Mouse (Mus musculus) heart, postnatal 10 days (tissue): ENCODE measurements around the gene Zkscan7. TPM values are rescaled to one million over a fixed set of nuclear protein-coding genes. Genes with fewer than 3 reads are reported as not detected.
A peak's percentile ranks its signal among the peaks of the same experiment; 100 is the strongest.
"Not testable (repeated sequence)": the region's sequence is repeated elsewhere in the genome, so short reads cannot be mapped to it uniquely, and the experiment has no call there.

ENCODE experiments used
- DNase-seq, 2 experiments: peaks; one replicate each; pipeline ENCODE4 v3.0.0; 2021
- intact Hi-C: fragments of 180-260 bp; cut with DNase I; formaldehyde crosslinking; loops from one replicate; pipeline ENCODE4 v1.15.1; 2025
- total RNA-seq, 2 experiments: library from RNA; stranded (reverse); gene quantifications; 2 replicates each; pipeline ENCODE4 v1.2.3; 2021

Gene Zkscan7
- 1 to 10 TPM; 4.6 to 6.4 TPM for total RNA-seq

DNA sequence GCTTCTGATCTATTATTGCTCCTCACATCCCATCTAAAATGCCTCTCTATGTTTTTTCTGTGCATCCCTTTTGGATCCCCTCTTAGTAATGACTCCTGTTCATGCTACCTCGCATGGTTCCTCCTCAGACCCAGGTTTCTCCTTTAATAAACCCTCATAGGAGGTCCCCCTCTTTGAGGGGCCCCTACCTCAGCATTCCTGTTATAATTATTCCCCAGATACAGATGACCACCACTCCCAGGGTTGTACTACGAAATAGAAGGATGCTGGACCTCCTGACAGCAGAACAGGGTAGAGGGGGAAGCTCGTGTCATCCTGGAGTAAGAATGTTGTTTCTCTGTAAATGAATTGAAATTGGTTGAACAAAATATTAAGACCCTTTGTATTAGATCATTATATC lies at the start of gene Zkscan7:
Zkscan7 (plus strand) TSS at position 301 of the 400 bp plus-strand sequence.
- DNase-seq = no peak
- intact Hi-C loops = no loop called here

DNA sequence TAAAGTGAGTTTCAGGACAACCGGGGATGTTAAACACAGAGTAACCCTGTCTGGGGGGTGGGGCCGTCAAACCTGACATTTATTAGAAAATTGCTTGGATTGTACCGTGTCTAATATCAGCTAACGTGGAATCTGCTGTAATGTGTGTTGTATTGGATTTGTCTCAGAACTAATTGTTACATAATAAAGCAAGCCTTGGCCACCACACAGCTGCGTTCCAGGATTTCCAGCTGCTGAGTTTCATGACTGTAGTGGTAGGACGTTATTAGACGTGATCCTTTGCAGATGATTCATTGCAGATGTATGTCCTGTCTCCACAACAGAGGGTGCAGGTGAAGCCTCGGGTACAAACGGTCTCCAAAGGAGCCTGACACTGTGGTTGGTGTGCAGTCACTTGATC lies 49.4 kb upstream of the Zkscan7 start:
- DNase-seq = no peak
- intact Hi-C loops = loop anchor here (2.0 kb wide), 1 partner anchor 99 kb away; no protein-coding TSS in a partner anchor

DNA sequence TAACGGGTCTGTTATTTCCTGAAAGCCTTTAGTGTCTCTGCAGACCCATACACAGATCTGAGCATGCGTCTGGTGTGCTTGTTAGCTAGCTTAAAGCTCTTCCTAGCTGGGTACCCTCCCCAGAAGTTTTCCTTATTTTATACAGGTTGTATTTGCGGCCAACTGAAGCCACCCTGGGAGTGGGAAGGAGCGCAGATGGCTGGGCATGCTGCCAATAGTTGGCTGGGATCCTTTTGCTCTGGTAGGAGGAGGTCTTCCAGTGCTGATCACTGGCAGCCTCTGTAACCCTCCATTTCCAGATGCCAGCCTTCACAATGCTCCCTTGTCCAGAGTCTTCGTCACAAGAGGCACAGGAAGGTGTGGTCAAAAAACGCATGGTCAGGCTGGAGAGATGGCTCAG lies 48.7 kb upstream of the Zkscan7 start:
- peak; percentile 62 for DNase-seq
- intact Hi-C loops = loop anchor here (2.0 kb wide), 1 partner anchor 100 kb away; no protein-coding TSS in a partner anchor

DNA sequence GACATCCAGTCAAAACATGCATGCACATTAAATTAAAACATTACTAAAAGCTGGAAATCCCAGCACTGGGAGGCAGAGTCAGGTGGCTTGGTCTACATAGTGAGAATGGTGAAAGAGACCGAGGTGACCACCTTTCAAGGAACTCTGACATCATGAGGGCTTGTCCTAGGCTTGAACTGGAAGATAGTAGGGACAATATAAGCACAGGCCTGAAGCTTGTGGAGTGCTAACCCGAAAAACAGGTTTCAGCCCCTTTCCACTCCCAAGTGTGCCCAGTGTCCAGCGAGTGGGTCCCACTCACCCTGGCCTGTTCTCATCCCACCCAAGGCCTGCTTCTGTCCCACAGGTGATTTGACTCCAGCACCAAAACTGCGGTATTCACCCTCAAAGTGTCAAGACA lies 48.3 kb upstream of the Zkscan7 start:
- intact Hi-C loops = loop anchor here (2.0 kb wide), 1 partner anchor 100 kb away; no protein-coding TSS in a partner anchor
- no peak for DNase-seq

DNA sequence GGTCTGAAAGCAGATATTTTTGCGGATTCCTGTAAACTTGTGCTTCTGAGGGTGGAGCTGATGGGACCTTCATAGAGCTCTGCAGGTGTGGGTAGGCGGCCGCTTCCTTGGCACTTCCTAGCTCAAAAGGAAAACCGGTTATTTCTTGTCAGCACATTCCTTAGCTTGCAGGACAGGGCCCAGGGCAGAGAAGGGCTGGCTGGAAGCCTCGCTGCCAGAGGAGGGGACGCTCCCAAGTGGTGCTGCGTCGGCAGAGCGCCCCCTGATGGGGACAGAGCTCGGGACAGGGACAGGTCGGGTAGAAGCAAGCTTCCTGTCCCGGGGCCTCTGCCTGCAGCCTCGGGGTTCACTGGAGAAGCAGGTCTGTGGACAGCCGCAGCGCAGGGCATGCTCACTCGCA lies 47.8 kb upstream of the Zkscan7 start:
- peak; percentile 73 to 80 for DNase-seq
- intact Hi-C loops = loop anchor here (2.0 kb wide), 1 partner anchor 101 kb away; no protein-coding TSS in a partner anchor

DNA sequence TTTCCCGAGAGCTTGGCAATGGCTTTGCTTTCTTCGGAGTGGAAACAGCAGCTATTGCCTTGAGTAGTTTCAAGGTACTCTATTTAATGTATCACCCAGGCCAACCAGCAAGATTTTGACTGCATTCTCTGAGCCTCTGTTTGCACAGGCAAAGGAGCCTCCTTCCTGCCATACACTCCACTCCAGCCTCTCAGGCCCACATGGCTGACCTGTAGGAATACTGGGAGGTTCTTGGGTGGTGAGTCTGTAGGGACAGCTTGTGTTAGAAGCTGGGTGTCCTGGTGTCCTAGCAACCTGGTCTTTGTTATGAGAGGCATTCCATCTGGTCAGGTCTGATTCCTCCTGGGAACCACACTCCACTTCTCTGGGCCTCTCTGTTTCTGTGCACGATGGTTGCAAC lies 41.7 kb upstream of the Zkscan7 start, which contains the start of gene Gm35549:
Gm35549 (minus strand) TSS at position 276 of the 400 bp plus-strand sequence.
- intact Hi-C loops = no loop called here
- DNase-seq = no peak

DNA sequence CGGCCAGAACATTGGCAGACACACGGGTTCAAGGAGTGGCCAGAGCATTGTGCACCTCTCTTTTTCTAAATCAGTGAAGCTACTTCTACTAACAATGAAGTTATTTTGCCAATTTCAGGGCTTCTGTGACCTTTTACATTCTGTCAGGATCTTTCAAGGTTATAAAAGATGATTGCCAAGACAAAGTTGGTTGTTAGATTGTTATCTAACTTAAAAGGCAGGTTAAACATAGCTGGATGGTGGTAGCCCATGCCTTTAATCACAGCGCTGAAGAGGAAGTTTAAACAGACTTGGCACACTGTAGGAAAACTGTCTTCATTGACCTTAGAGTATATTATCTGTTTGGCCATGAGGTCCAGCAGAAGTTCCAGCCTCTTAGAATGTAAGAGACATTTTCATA lies 39.9 kb upstream of the Zkscan7 start:
- no peak for DNase-seq
- intact Hi-C loops = no loop called here

DNA sequence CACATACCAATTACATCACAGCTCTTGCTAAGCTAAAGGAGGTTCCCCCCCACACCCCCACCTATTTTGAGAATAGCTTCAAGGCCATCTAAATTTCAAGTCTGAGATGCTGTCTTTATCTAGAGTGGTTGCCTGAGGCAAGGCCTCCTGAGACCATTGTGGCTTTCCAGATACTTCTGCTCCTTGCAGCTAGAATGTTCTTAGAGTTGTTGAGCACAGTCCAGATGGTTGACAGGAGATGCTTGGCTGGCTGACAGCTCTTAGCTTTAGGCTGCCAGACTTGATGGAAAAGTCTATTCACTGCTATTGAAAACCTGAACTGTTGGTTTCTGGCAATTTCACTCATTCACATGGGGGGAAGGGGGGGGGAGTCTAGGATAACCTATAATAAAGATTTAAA lies 39.3 kb upstream of the Zkscan7 start:
- intact Hi-C loops = no loop called here
- peak; percentile 69 to 79 for DNase-seq

DNA sequence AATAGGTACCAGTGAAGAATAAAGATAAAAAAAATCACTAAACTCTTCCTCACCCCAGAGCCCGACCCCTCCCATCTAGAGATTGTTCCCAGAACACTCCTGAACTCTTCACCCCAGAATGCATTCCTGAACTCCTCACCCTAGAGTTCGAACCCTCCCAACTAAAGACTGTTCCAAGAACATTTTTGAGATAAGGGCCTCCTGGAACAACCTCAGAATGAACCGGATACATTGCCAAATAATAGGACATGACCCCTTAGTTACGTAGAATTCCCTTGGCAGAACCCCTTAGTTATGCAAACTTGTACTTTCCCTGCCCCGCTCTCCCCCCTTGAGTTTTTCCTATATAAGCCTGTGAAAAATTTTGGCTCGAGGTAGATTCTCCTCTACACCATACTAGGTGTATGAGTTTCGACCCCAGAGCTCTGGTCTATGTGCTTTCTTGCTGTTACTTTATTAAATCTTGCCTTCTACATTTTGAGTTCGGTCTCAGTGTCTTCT lies 37.6 kb upstream of the Zkscan7 start:
- intact Hi-C loops, DNase-seq: not testable (repeated sequence)

DNA sequence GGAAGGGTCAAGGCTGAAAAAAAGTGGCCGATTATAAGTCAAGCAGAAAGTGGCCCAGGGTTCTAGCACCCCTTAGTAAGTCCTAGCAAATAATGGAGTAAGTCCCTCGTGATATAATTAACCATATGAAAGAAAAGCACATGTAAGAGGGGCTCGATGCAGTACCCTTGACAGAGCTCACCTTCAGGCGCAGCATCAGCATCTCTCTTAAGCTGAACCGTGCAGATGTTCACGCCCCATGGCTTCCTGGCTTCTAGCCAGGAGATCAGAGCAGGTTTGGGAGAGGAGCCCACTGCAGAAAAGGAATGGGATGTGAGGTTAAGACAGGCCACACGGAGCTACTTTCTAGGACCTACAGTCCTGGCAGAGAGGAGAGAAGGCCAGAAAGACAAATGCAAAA lies 31.0 kb upstream of the Zkscan7 start:
- intact Hi-C loops = no loop called here
- no peak for DNase-seq

DNA sequence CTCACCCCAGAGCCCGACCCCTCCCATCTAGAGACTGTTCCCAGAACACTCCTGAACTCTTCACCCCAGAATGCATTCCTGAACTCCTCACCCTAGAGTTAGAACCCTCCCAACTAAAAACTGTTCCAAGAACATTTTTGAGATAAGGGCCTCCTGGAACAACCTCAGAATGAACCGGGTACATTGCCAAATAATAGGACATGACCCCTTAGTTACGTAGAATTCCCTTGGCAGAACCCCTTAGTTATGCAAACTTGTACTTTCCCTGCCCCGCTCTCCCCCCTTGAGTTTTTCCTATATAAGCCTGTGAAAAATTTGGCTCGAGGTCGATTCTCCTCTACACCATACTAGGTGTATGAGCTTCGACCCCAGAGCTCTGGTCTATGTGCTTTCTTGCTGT lies 30.3 kb upstream of the Zkscan7 start:
- intact Hi-C loops, DNase-seq: not testable (repeated sequence)

DNA sequence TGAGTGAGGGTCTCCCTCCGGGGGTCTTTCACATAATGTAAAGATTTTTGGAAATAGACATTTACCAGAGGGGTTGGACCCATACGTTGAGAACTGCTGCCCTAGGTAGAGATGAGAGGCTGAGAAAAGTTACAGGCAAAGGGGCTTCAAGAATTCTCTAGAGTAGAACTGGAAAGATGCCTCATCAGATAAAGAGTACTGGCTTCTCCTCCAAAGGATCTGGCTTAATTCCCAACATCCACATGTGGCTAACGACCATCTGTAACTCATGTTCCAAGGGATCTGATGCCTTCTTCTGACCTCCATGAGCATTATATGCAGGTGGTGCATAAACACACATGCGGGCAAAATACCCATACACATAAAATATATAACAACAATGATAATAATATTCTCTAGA lies 29.9 kb upstream of the Zkscan7 start:
- intact Hi-C loops = no loop called here
- no peak for DNase-seq

DNA sequence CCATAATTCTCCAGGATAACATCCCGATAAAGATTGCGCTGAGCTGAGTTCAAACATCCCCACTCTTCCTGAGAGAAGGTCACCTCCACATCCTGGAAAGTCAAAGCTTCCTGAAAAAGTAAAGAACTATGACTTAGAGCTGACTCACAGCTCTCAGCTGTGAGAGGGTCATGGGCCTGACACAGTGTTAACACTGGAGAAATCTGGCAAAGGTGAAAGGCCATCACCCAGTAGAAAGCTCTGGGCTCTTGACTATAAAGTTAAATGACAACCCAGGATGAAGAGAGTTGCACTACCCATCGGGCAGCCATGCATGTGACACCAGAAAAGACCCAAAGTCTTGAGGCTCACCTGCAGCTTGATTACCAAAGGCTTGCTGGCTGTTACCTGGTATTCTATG lies 28.8 kb upstream of the Zkscan7 start:
- no peak for DNase-seq
- intact Hi-C loops = no loop called here

DNA sequence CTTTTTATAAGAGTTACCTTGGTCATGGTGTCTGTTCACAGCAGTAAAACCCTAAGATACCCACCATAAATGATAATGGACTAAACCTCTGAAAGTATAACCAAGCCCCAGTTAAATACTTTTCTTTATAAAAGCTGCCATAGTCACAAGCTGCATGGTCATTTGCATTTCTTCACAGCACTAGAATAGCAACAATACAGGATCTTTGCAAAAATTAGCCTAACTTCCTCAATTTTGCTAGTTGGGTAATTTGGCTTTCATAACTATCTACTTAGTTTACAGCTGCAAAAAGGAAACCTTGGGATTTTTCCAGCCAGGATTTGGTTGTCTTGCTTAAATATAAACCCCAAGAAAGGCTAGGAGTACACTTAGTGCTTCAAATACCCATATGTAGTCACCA lies 24.7 kb upstream of the Zkscan7 start:
- intact Hi-C loops = no loop called here

DNA sequence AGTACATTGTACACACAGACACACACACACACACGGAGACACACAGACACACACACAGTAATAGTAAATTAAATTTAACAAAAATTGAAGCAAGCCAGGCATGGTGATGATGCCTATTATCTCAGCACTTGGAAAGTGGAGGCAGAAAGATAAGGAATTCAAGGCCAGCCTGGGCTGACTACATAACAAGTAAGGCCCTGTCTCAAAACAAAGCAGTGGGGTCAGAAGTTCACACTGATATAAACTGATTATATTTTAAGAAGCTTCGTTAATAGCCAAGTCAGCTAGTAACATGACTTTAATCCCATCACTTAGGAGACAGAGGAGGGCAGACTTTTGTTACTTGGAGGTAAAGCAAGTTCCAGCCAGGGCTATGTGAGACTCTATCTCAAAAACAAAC lies 21.8 kb upstream of the Zkscan7 start:
- intact Hi-C loops = no loop called here

More for the DNA sequence above, 24.7 kb upstream of the Zkscan7 start:
- no peak for DNase-seq

DNA sequence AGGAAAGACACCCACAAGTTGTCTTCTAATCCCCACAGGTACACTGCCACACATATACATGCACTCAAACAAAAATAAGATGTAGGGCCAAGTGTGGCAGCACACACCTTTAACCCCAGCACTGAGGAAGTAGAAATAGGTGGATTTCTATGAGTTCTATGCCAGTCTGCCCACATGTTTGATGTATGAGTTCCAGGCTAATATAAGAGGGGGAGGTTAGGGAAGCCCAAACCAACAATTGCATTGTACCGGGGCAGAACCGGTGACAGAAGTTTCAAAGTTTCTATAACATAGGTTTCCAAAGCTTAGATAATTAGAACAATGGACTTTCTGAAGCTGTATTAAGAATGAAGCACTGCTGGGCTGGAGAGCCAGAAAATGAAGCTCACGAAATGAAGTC lies 20.6 kb upstream of the Zkscan7 start:
- intact Hi-C loops = loop anchor here (5.0 kb wide), 1 partner anchor 57 kb away; the partner anchor contains the start of gene Zfp105
- DNase-seq = no peak

More for the DNA sequence above, 21.8 kb upstream of the Zkscan7 start:
- DNase-seq = no peak

DNA sequence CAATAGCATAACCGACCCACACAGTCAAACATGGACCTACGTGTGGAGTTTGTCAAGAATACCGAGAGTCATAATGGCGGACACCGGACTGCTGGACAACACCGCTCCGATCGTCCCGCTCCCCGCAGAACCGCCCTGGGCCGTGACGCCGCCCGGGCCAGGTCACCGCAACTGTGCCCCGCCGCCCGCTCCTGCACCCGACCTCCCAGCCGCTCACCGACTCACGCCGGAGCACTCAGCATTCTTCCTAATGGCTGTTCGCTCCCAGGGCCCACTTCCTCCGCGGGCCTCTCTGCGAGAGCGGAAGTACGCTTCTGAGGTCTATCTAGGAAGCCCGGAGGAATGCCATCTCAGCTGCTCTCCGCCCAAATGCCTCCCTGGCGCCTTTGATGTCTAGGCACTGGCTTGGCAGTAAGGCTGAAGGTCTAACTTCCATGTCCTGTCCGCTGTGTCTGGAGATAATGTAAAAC lies 19.8 kb upstream of the Zkscan7 start, which contains the start of gene Zfp445:
Zfp445 (minus strand) TSS at position 310 of the 470 bp plus-strand sequence.
- intact Hi-C loops = loop anchor here (5.0 kb wide), 1 partner anchor 57 kb away; the partner anchor contains the start of gene Zfp105

DNA sequence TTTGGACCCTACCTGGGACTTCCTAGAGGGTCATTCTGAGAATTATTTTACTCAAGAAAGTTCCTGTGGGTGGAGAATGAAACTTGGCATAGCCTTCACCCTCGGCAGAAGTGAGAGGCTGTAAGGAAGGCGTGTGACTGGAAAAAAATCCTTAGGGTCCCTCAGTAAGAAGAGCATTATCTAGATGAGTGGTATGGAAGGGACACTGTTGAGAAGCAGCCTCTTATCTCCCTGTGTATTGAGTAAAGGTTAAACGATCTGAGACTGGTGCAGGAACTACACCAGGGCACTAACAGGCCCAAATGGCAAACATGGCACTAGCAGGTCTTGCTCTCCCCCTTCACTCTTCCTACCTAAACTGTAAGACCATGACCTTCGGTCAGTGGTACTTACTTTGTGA lies 19.3 kb upstream of the Zkscan7 start:
- DNase-seq = no peak
- intact Hi-C loops = loop anchor here (5.0 kb wide), 1 partner anchor 56 kb away; the partner anchor contains the start of gene Zfp105

More for the DNA sequence above, 19.8 kb upstream of the Zkscan7 start, which contains the start of gene Zfp445:
- peak; percentile 87 to 88 for DNase-seq

DNA sequence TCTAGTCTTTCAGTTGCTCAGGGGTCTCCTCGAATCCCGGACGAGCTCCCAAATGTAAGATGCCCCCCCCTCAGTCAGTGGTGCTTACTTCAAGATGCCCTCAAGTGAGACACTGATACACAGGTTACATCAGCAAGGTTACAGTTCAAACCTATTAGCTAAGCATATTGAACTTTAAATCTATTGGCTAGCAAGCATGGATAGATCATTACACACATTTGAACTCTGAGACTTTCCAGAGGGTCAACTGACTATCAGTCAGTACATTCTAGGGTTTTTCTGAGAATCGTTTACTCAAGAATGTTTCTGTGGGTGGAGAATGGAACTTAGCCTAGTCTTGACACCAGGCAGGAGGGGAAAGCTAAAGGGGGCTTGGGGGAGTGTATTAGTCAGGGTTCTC lies 12.9 kb upstream of the Zkscan7 start:
- intact Hi-C loops = no loop called here
- no peak for DNase-seq

DNA sequence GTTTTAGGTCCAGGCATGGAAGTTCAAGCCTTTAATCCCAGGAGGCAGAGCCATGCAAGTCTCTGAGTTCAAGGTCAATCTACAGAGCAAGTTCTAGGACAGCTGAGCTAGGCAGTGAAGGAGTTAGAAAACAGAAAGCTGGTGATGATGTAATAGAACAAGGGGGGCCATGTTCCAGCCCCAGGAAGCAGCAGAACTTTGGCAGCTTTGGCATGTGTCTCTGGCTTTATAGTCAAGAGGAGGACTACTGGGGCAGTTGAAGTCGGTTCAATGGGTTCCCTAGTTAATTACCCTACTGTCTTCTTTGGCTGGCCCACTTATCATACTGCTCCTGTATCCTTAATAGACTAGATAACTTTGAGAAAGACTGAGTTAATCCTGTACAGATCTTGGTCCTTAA lies 10.8 kb upstream of the Zkscan7 start:
- intact Hi-C loops = no loop called here
- no peak for DNase-seq

DNA sequence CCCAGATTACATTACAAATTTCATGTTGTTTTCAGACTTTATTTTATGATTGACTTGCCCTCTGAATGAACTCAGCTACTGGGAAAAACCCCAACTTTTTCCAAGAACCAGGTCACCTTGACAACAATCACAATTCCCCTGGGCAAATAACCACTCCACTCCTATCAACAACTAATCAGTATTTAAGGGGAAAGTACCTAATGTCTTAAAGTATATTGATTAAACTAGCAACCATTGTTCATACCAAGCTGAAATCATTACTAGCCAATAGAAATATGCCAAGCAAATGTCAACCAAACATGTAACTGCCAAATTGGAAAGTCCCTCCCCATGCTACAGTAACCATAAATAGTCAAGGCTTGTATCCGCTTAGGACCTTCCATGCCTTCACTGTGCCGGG lies 10.3 kb upstream of the Zkscan7 start:
- intact Hi-C loops = no loop called here
- no peak for DNase-seq
